Mouse (Mus musculus) neural tube, embryonic 14.5 days (tissue): ENCODE results near the gene Taar4. TPM values are rescaled to one million over a fixed set of nuclear protein-coding genes. Genes with fewer than 3 reads are reported as not detected.

Experiments used
- ATAC-seq: fragments of 200-750 bp; cut with Nextera tagmentation; 2 replicates; pipeline ENCODE4 v1.8.0; 2017; ENCODE audit warnings: low read depth, mild to moderate bottlenecking, moderate TSS enrichment, moderate library complexity
- H3K27ac ChIP-seq: fragments of 300-500 bp; sonication (generic); 2 replicates; pipeline ENCODE4 v1.5.1; 2014; ENCODE audit warnings: low read depth, mild to moderate bottlenecking, control low read depth, low read length, moderate library complexity, mixed read lengths
- H3K27me3 ChIP-seq: fragments of 300-500 bp; sonication (generic); 2 replicates; pipeline ENCODE4 v1.6.1; 2014; ENCODE audit warnings: low read length; ENCODE audit not compliant: control insufficient read depth, insufficient read depth
- H3K36me3 ChIP-seq: fragments of 300-500 bp; sonication (generic); 2 replicates; pipeline ENCODE4 v1.6.1; 2014; ENCODE audit warnings: low read length, mixed read lengths; ENCODE audit not compliant: control insufficient read depth, insufficient read depth
- H3K4me1 ChIP-seq: fragments of 300-500 bp; sonication (generic); 2 replicates; pipeline ENCODE4 v1.6.1; 2014; ENCODE audit warnings: low read length; ENCODE audit not compliant: control insufficient read depth, insufficient read depth
- H3K4me2 ChIP-seq: fragments of 300-500 bp; sonication (generic); 2 replicates; pipeline ENCODE4 v1.6.1; 2014; ENCODE audit warnings: mild to moderate bottlenecking, low read depth, low read length, control low read depth
- H3K4me3 ChIP-seq: fragments of 300-500 bp; sonication (generic); 2 replicates; pipeline ENCODE4 v1.5.1; 2014; ENCODE audit warnings: low read depth, low read length, control low read depth, mixed read lengths
- H3K9ac ChIP-seq: fragments of 300-500 bp; sonication (generic); replicated peaks from 2 replicates; pipeline ENCODE4 v1.6.1; 2014; ENCODE audit warnings: low read depth, mild to moderate bottlenecking, control low read depth, low read length, mixed read lengths
- H3K9me3 ChIP-seq: fragments of 300-500 bp; sonication (generic); 2 replicates; pipeline ENCODE4 v1.6.1; 2016; ENCODE audit warnings: low read length; ENCODE audit not compliant: control insufficient read depth
- WGBS: fragments of 180-500 bp; shearing (Covaris S2); extraction: QIAGEN DNeasy Blood & Tissue Kit; methylation state at CpG from one replicate; pipeline ENCODE4 v1.1.7; 2014; 5-methylcytosine and 5-hydroxymethylcytosine counted together
- polyA plus RNA-seq: library from polyadenylated mRNA; unstranded; fragments of >200 nt; fragmentation: Nextera tagmentation; extraction: Ambion mirVana; gene quantifications from 2 replicates; pipeline ENCODE4 v1.2.1, GENCODE M21; 2014

Taar4 gene
- polyA plus RNA-seq, 1 experiment from 2014 or later = not detected

DNA sequence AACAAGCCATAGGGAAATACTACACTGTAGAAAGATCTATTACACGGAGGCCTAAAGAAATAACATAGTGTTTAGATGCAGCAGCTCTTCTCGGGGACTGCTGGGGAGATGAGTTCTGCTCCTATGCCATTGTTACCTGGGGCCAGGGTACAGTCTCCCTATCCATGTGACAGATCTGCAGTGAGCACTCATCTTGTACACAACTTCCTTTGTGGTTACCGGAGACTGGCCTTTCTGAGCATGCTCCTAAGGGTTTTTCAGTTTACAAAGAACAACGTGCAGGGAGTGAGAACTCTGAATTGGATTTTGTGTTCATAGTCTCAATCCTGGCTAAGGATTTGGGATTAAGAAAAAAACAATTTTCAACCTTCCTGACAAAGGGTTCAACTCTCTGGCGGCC, 26.1 kb downstream of the Taar4 start:
- Histone ChIP-seq H3K4me3 (no peak overlapping the region), H3K9ac (no peak overlapping the region), H3K27me3 (no peaks in the 10 kb centered on the region), H3K4me1 (no peaks in the 10 kb centered on the region), H3K36me3 (no peaks in the 10 kb centered on the region), H3K27ac (no peak overlapping the region), H3K9me3 (no peaks in the 10 kb centered on the region), H3K4me2 (no peak overlapping the region)
- WGBS = 83% methylated on average over 5 of the region's 5 CpGs
- ATAC-seq = no peak

DNA sequence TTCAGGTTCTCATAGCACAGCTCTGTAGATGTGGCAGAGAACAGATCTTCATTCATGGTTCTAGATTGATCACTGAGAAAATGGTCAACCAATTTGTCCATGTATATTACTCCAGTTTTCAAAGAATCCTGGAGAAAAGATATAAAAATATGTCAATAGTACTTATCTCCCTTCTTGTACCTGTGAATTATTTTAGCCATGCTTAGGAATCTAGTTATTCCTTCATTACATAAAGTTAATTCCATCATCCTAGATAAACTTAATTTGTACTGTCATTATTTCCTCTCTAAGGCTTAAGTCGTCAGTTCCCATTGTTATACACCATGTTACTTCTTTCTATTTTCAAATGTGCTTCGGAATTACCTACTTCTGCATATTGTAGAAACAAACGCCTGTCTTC, 33.1 kb downstream of the Taar4 start, which contains the start of gene Taar7a:
Gene Taar7a (minus strand): TSS at position 101 of the 400 bp plus-strand sequence.
- WGBS = 92% methylated on average over 3 of the region's 3 CpGs
- no peak within 1 kb of the TSS for H3K4me3 ChIP-seq
- ATAC-seq = no peak
- no peaks in the 10 kb centered on the region for H3K36me3 ChIP-seq
- H3K9ac ChIP-seq = no peak within 1 kb of the TSS
- no peaks in the 10 kb centered on the region for H3K9me3 ChIP-seq
- H3K4me1 ChIP-seq = no peaks in the 10 kb centered on the region
- H3K27me3 ChIP-seq = no peaks in the 10 kb centered on the region
- H3K27ac ChIP-seq = no peak within 1 kb of the TSS
- H3K4me2 ChIP-seq = no peak within 1 kb of the TSS

DNA sequence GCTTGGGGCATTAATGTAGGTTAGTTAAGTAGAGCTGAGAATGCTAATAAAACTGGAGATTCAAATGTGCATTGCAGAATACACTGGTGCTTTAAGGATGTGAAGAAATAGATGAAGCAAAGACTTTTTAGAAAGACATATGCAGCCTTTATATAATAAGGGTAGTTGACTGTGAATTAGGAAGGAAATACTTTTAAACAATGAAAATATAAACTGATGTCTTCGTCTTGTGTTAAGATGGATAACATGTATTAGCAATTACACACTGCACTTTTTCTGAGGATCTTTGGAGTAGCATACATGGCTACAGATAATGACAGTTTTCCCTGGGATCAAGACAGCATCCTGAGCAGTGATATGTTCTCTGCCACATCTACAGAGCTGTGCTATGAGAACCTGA, 39.3 kb downstream of the Taar4 start, which contains the start of gene Taar7b:
Gene Taar7b (plus strand): TSS at position 301 of the 400 bp plus-strand sequence.
- Histone ChIP-seq H3K4me2 (no peak within 1 kb of the TSS), H3K36me3 (no peaks in the 10 kb centered on the region), H3K27ac (no peak within 1 kb of the TSS), H3K9me3 (no peaks in the 10 kb centered on the region), H3K4me3 (no peak within 1 kb of the TSS), H3K27me3 (no peaks in the 10 kb centered on the region), H3K4me1 (no peaks in the 10 kb centered on the region), H3K9ac (no peak within 1 kb of the TSS)
- 83% methylated on average over 1 of the region's 1 CpGs for WGBS
- ATAC-seq = no peak

DNA sequence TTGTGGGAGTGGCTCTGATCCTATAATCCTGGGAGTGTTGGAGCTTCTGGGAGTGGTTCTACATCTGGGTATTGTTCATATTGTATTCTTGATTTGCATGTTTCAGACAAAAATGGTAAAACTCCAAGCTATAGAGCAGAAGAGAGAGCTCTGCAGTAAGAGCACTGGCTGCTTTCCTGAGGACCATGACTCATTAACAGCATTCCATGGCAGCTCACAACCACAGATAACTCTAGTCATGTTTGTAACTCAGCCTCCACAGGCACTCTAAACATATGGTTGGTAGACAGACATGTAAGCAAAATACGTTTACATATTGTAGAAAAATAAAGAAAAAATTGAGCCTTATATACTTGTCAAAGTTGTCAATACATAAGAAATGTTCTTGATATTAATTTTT, 46.1 kb downstream of the Taar4 start:
- 83% methylated on average over 1 of the region's 1 CpGs for whole genome bisulfite sequencing
- Histone ChIP-seq H3K36me3 (no peaks in the 10 kb centered on the region), H3K4me2 (no peak overlapping the region), H3K9ac (no peak overlapping the region), H3K4me1 (no peaks in the 10 kb centered on the region), H3K27ac (no peak overlapping the region), H3K4me3 (no peak overlapping the region), H3K27me3 (no peaks in the 10 kb centered on the region), H3K9me3 (no peaks in the 10 kb centered on the region)
- ATAC-seq = no peak

DNA sequence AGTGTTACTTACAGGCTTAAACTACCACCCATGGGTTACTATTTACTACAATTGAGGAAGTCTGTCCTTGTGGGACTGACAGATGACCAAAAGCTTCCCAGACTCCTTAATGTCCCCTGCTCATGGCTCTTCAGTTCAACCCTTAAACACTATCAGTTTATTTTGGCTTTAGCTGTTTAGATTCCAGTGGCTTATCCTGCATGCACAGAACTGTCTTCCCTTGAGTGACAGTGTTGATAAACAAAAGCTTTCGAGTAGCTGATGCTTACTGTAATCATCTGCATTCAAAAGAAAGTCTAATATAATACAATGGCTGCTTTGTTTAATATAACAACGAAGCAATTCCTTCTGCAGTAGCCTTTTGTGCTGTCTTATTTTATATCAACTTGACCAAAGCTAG, 46.7 kb downstream of the Taar4 start:
- no peak overlapping the region for H3K9ac ChIP-seq
- 74% methylated on average over 2 of the region's 2 CpGs for whole genome bisulfite sequencing
- H3K4me2 ChIP-seq = no peak overlapping the region
- H3K4me1 ChIP-seq = no peaks in the 10 kb centered on the region
- no peak overlapping the region for H3K27ac ChIP-seq
- H3K36me3 ChIP-seq = no peaks in the 10 kb centered on the region
- no peak for ATAC-seq
- H3K9me3 ChIP-seq = no peaks in the 10 kb centered on the region
- H3K27me3 ChIP-seq = no peaks in the 10 kb centered on the region
- H3K4me3 ChIP-seq = no peak overlapping the region

DNA sequence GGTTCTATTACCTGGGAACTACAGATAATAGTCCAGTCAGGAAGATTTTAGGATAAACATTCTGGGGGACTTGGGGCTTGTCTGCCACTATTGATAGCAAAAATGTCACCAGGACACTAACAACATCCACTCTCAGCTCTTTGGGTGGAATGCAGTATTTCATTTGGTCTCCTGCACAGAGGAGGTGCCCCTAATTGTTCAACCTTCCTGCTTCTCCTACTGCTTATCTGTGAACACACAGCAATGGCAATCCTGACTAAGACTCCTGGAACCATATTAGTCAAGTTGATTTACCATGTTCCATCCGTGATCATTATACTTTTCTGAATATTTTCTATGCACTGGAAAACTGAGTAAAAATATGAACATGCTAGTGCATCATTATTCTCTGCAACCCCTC, 47.8 kb downstream of the Taar4 start:
- Histone ChIP-seq H3K4me1 (no peaks in the 10 kb centered on the region), H3K4me3 (no peak overlapping the region), H3K9ac (no peak overlapping the region), H3K27ac (no peak overlapping the region), H3K27me3 (no peaks in the 10 kb centered on the region), H3K4me2 (no peak overlapping the region), H3K36me3 (no peaks in the 10 kb centered on the region), H3K9me3 (no peaks in the 10 kb centered on the region)
- ATAC-seq = no peak
- WGBS = 93% methylated on average over 1 of the region's 1 CpGs

Other genes starting within 250 kb of the Taar4 start
- 99.8 and 115 TPM in 2 replicates for gene Rps12, start 173.2 kb upstream of the Taar4 start, polyA plus RNA-seq
- 21.5 and 26.8 TPM in 2 replicates for gene Slc18b1, start 163.5 kb upstream of the Taar4 start, polyA plus RNA-seq
- not detected in 2 replicates for gene Vnn3, start 109.0 kb upstream of the Taar4 start, polyA plus RNA-seq
- 0.21 and 0.29 TPM in 2 replicates for gene Vnn1, start 65.8 kb upstream of the Taar4 start, polyA plus RNA-seq
- gene Taar1, start 40.1 kb upstream of the Taar4 start, polyA plus RNA-seq = not detected in 2 replicates
- gene Taar2, start 21.9 kb upstream of the Taar4 start, polyA plus RNA-seq = 0.27 TPM in 1 of 2 replicates, not detected in the other
- gene Taar3, start 10.9 kb upstream of the Taar4 start, polyA plus RNA-seq = not detected in 2 replicates
- gene Taar5, start 10.2 kb downstream of the Taar4 start, polyA plus RNA-seq = 0.27 TPM in 1 of 2 replicates, not detected in the other
- gene Taar6, start 25.2 kb downstream of the Taar4 start, polyA plus RNA-seq = not detected in 2 replicates
- gene Taar7a, start 33.0 kb downstream of the Taar4 start, polyA plus RNA-seq = not detected in 2 replicates
- not detected in 2 replicates for gene Taar7b, start 39.4 kb downstream of the Taar4 start, polyA plus RNA-seq
- gene Taar7d, start 66.7 kb downstream of the Taar4 start, polyA plus RNA-seq = not detected in 2 replicates
- not detected in 2 replicates for gene Taar7e, start 77.1 kb downstream of the Taar4 start, polyA plus RNA-seq
- not detected in 2 replicates for gene Taar7f, start 89.0 kb downstream of the Taar4 start, polyA plus RNA-seq
- not detected in 2 replicates for gene Taar8a, start 116.0 kb downstream of the Taar4 start, polyA plus RNA-seq
- not detected in 2 replicates for gene Taar8b, start 131.8 kb downstream of the Taar4 start, polyA plus RNA-seq
- gene Taar8c, start 141.4 kb downstream of the Taar4 start, polyA plus RNA-seq = not detected in 2 replicates
- gene Taar9, start 149.0 kb downstream of the Taar4 start, polyA plus RNA-seq = not detected in 2 replicates
- gene Stx7, start 188.8 kb downstream of the Taar4 start, polyA plus RNA-seq = 310 and 368 TPM in 2 replicates